Mouse (Mus musculus) monocyte, adult 5-6 weeks (primary cell): ENCODE results near the gene Ccdc115. TPM values are rescaled to one million over a fixed set of nuclear protein-coding genes. Genes with fewer than 3 reads are reported as not detected.

Source experiments
- ATAC-seq: fragments of 153-309, 156-312 bp; replicated peaks from 2 replicates; pipeline ENCODE4 v1.8.0; 2017; ENCODE audit warnings: mild to moderate bottlenecking; ENCODE audit not compliant: low TSS enrichment, insufficient number of reproducible peaks, severe bottlenecking, poor library complexity, low FRiP score
- total RNA-seq: library from RNA; stranded (forward); fragments of 200-1000, 200-491, 200-594 nt; gene quantifications from 3 replicates; pipeline ENCODE4 v1.2.3, GENCODE M21; 2017

Gene Ccdc115
- total RNA-seq = 37.3 to 46.3 TPM (median 43.2 TPM) in 3 replicates

GRCm38 (mm10) chr1:34439215-34439960 is at the start of gene Ccdc115, which contains the start of gene Imp4:
Ccdc115 (minus strand) TSS chr1:34439672.
Imp4 (plus strand) TSS chr1:34439851.
- ATAC-seq = peak; percentile 90

GRCm38 (mm10) chr1:34487383-34487782 is 47.9 kb upstream of the Ccdc115 start:
- no peak for ATAC-seq

GRCm38 (mm10) chr1:34485461-34486188 is 46.2 kb upstream of the Ccdc115 start:
- ATAC-seq = peak; percentile 85

- ATAC-seq = peak; percentile 49; the same call in 1 of the 2 replicates
Measured at GRCm38 (mm10) chr1:34484470-34484869, 45.0 kb upstream of the Ccdc115 start.

- ATAC-seq = no peak
Measured at GRCm38 (mm10) chr1:34481920-34482669, 42.6 kb upstream of the Ccdc115 start.

- ATAC-seq = no peak
Measured at GRCm38 (mm10) chr1:34480801-34481200, 41.3 kb upstream of the Ccdc115 start.

- ATAC-seq = peak; percentile 40; the same call in 1 of the 2 replicates
Measured at GRCm38 (mm10) chr1:34478891-34479655, 39.6 kb upstream of the Ccdc115 start.

GRCm38 (mm10) chr1:34472427-34473300 is 33.2 kb upstream of the Ccdc115 start:
- ATAC-seq = peak; percentile 60

- ATAC-seq = no peak
Measured at GRCm38 (mm10) chr1:34469801-34470200, 30.3 kb upstream of the Ccdc115 start.

GRCm38 (mm10) chr1:34468500-34468899 is 29.0 kb upstream of the Ccdc115 start:
- no peak for ATAC-seq

GRCm38 (mm10) chr1:34468051-34468450 is 28.6 kb upstream of the Ccdc115 start:
- no peak for ATAC-seq

- ATAC-seq = no peak
Measured at GRCm38 (mm10) chr1:34465445-34465844, 26.0 kb upstream of the Ccdc115 start.

- ATAC-seq = peak; percentile 53
Measured at GRCm38 (mm10) chr1:34464310-34464817, 24.9 kb upstream of the Ccdc115 start.

- peak; percentile 68 for ATAC-seq
Measured at GRCm38 (mm10) chr1:34462766-34463165, 23.3 kb upstream of the Ccdc115 start.

- ATAC-seq = no peak
Measured at GRCm38 (mm10) chr1:34460061-34460441, 20.6 kb upstream of the Ccdc115 start.

- ATAC-seq = peak; percentile 79
Measured at GRCm38 (mm10) chr1:34459284-34460060, 20.0 kb upstream of the Ccdc115 start, which contains the start of gene Ptpn18. Ptpn18 (plus strand) TSS chr1:34459762.

GRCm38 (mm10) chr1:34458431-34458830 is 19.0 kb upstream of the Ccdc115 start:
- ATAC-seq = no peak
